Mouse (Mus musculus) myocyte (in vitro differentiated cells): ENCODE data around the gene Gm10282. TPM values are rescaled to one million over a fixed set of nuclear protein-coding genes. Genes with fewer than 3 reads are reported as not detected.

Experiments used
- H3K27me3 ChIP-seq: one replicate; pipeline ENCODE4 v1.6.1; 2011; ENCODE audit not compliant: control insufficient read depth, insufficient read depth, insufficient read length
- H3K36me3 ChIP-seq: one replicate; pipeline ENCODE4 v1.6.1; 2011; ENCODE audit not compliant: control insufficient read depth, insufficient read depth
- H3K4me2 ChIP-seq: one replicate; pipeline ENCODE4 v1.6.1; 2011; ENCODE audit warnings: low read depth, control low read depth
- H3K4me3 ChIP-seq: one replicate; pipeline ENCODE4 v1.5.1; 2011; ENCODE audit warnings: mild to moderate bottlenecking, control low read depth, moderate library complexity
- H3K79me2 ChIP-seq: one replicate; pipeline ENCODE4 v1.6.1; 2011; ENCODE audit not compliant: control insufficient read depth, insufficient read depth
- H3ac ChIP-seq: one replicate; pipeline ENCODE4 v1.6.1; 2011; ENCODE audit not compliant: control insufficient read depth, insufficient read length
- CEBPB ChIP-seq: IDR thresholded peaks from 2 replicates; pipeline ENCODE4 v1.6.1; 2011; ENCODE audit warnings: mild to moderate bottlenecking, moderate library complexity; ENCODE audit not compliant: poor library complexity, insufficient read depth, severe bottlenecking
- E2F4 ChIP-seq: IDR thresholded peaks from one replicate; pipeline ENCODE4 v1.6.1; 2011; ENCODE audit warnings: mild to moderate bottlenecking, control low read depth, moderate library complexity; ENCODE audit not compliant: insufficient read depth
- MAX ChIP-seq: IDR thresholded peaks from one replicate; pipeline ENCODE4 v1.6.1; 2011; ENCODE audit warnings: low read depth, mild to moderate bottlenecking, control low read depth
- MYOD1 ChIP-seq, 3 experiments: IDR thresholded peaks; one replicate each; pipeline ENCODE4 v1.6.1; 2011; ENCODE audit warnings: control low read depth in 2 of 3, low read depth in 2 of 3, mild to moderate bottlenecking in 2 of 3, moderate library complexity in 1 of 3; ENCODE audit not compliant: insufficient read length in 2 of 3, control insufficient read depth in 1 of 3
- MYOG ChIP-seq, 3 experiments: IDR thresholded peaks; one replicate each; pipeline ENCODE4 v1.6.1; 2011; ENCODE audit warnings: control low read depth in 2 of 3, low read depth in 2 of 3, mild to moderate bottlenecking in 2 of 3; ENCODE audit not compliant: insufficient read length in 2 of 3, control insufficient read depth in 1 of 3, insufficient read depth in 1 of 3
- POLR2A ChIP-seq: IDR thresholded peaks from one replicate; pipeline ENCODE4 v1.6.1; 2011; ENCODE audit warnings: low read depth, mild to moderate bottlenecking, control low read depth, moderate library complexity; ENCODE audit not compliant: insufficient read length
- POLR2AphosphoS2 ChIP-seq: IDR thresholded peaks from one replicate; pipeline ENCODE4 v1.6.1; 2011; ENCODE audit warnings: low read depth, control low read depth; ENCODE audit not compliant: insufficient read length
- REST ChIP-seq: IDR thresholded peaks from one replicate; pipeline ENCODE4 v1.6.1; 2011; ENCODE audit warnings: mild to moderate bottlenecking, control low read depth, moderate library complexity; ENCODE audit not compliant: insufficient read depth, insufficient read length
- SRF ChIP-seq: IDR thresholded peaks from one replicate; pipeline ENCODE4 v1.6.1; 2011; ENCODE audit warnings: low read depth; ENCODE audit not compliant: control insufficient read depth, insufficient read length
- TCF12 ChIP-seq: IDR thresholded peaks from one replicate; pipeline ENCODE4 v1.6.1; 2011; ENCODE audit warnings: mild to moderate bottlenecking, control low read depth; ENCODE audit not compliant: poor library complexity, insufficient read depth, severe bottlenecking
- TCF3 ChIP-seq: IDR thresholded peaks from one replicate; pipeline ENCODE4 v1.6.1; 2011; ENCODE audit warnings: low read depth, control low read depth; ENCODE audit not compliant: insufficient read length
- USF1 ChIP-seq: IDR thresholded peaks from one replicate; pipeline ENCODE4 v1.6.1; 2011; ENCODE audit warnings: low read depth, mild to moderate bottlenecking, control low read depth, moderate library complexity
- polyA plus RNA-seq: library from polyadenylated mRNA; unstranded; fragments of >200 nt; fragmentation: generic; extraction: Trizol; gene quantifications from one replicate; pipeline ENCODE4 v1.2.1, GENCODE M21; 2012; ENCODE audit warnings: missing spikeins

Gene Gm10282
- polyA plus RNA-seq, 1 experiment, result 63.4 TPM

DNA sequence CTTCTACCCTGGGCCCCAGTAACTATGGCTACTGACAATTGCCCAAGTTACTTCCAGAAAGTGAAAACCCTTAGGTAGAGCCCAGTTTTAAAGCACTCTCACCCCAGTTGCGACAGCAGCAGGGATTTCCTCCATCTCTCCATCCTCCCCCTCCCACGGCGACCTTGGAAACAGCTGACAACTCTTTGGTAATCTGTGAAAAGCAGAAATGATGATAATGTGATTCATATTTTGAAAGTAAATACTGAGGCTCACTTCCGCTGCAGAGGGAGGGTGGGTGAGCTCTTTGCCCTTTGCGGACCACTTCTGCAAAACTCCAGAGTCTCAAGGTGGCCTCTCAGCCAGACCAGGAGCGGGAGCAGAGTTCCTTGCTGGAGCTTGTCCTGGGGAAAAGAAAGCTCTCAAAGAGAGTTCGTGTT is 17.4 kb upstream of the Gm10282 start:
- Histone ChIP-seq H3K36me3 (no peaks in the 10 kb centered on the region), H3K79me2 (peaks cover 10% of the 10 kb centered on the region), H3ac (no peak overlapping the region), H3K4me3 (no peak overlapping the region), H3K4me2 (peak overlapping the region; percentile 9), H3K27me3 (no peaks in the 10 kb centered on the region)
- no peak for TF ChIP-seq USF1

DNA sequence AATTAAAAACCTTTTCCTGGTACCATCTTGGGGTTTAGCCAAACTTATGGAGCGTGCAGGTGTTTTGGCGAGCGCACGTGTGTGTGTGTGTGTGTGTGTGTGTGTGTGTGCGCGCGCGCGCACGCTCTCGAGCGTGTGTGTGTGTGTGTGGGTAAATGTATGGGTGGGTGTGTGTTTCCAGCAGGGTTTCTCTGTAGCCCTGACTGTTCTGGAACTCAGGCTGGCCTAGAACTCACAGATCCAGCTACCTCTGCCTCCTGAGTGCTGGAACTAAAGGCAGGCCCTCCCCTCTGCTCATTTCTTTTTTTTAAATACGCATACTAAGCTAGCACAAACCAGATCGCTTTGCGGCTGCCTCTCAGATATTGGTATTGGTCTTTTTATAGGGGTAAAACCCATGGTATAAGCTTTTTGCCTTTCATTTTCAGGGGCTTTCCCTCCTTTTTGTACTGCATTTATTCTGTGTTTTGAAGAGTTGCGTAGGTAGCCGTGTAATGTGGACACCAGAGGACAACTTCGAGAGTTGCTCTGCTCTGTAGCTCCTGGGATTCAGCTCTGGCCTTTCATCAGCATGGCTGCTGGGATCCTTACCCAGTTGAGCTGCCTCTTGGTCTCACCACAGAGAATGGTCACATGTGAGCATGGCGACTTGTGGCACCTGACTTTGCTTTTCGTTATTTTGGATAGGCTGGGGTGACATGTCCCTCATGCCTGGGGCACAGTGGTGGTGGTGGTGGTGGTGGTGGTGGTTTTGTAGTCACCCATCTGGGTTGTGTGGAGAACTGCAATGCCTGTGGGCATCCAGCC is 16.8 kb upstream of the Gm10282 start:
- Histone ChIP-seq H3K36me3 (no peaks in the 10 kb centered on the region), H3ac (no peak overlapping the region), H3K27me3 (no peaks in the 10 kb centered on the region), H3K79me2 (peaks cover 10% of the 10 kb centered on the region), H3K4me3 (no peak overlapping the region), H3K4me2 (peak overlapping the region; percentile 75)
- no peak for TF ChIP-seq E2F4

DNA sequence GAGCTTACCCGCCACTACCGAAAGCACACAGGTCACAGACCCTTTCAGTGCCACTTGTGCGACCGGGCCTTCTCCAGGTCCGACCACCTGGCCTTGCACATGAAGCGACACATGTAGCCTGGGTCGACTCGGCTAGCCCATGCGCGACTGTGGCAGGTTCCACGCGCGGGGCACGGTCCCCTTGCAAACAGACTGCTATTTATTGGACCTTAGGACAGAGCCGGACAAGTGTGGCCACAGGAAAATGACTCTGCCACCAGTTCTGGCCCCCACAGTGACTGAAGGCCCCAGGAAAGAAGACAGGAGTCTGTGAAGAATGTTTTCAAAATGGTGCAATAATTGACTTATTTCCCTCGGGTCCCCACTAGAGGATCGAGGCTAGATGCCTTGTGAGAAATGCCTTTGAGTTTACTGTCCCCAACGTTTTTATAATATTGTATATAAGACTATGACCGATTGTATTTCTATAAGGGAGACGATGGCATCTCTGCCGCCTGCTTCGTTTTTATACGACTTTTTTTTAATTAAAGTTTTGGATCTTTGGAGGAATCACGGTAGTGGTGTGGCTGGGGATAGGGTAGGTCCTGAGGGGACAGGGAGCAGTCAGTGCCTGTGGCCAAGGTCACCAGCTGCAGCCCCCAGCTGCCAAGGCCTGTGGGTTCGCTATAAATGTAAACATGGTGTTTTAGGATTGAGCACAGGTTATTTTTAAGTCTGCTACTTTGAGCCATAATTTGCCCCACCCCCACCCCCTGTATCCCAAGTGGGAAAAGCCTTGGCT is 15.9 kb upstream of the Gm10282 start:
- TF ChIP-seq MYOG (IDR thresholded peaks at IDR 0.05; ENCODE audit: control insufficient read depth in 1 of 3, insufficient read depth in 1 of 3, insufficient read length in 2 of 3, low read depth in 2 of 3) (peak; percentile 50 to 70 (median 69)), E2F4 (no peak), POLR2AphosphoS2 (peak; percentile 18), TCF12 (peak; percentile 49), MYOD1 (IDR thresholded peaks at IDR 0.05; ENCODE audit: control insufficient read depth in 1 of 3, insufficient read length in 2 of 3, low read depth in 2 of 3) (peak in 2 of 3 experiments; percentile 34 to 79)
- H3K79me2 ChIP-seq, result peaks cover 10% of the 10 kb centered on the region
- no peaks in the 10 kb centered on the region for H3K27me3 ChIP-seq
- no peaks in the 10 kb centered on the region for H3K36me3 ChIP-seq
- peak overlapping the region; percentile 75 for H3K4me2 ChIP-seq
- no peak overlapping the region for H3ac ChIP-seq
- peak overlapping the region; percentile 47 for H3K4me3 ChIP-seq

DNA sequence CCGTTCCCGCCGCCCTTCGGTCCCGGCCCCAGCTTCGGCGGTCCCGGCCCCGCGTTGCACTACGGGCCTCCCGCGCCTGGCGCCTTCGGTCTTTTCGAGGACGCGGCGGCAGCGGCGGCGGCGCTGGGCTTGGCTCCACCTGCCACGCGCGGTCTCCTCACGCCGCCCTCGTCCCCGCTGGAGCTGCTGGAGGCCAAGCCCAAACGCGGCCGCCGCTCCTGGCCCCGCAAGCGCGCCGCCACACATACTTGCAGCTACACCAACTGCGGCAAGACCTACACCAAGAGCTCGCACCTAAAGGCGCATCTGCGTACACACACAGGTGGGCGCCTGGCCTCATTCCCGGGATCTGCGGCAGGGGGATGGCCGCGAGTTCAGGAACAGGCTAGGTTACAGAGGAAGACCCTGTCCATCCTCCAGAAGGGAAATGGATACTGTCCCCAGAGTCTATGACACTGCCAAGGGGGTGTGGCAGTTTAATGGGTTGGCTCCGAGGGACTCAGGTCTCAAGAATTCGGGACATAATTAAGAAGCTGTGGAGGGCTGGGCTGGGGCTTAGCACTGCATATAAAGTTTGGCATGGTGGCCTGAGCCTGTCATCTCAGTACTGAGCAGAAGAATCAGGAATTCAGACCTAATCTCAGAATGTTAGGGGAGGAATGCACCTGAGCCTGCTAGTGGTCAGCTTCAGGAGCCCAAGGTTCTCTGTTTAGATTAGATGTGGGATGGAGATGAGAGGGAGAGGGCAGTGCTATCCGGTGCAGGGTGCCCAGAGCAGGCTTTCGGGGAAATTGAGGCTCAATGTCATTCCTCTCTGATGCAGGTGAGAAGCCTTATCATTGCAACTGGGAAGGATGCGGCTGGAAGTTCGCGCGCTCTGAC is 15.1 kb upstream of the Gm10282 start:
- no peaks in the 10 kb centered on the region for H3K27me3 ChIP-seq
- no peaks in the 10 kb centered on the region for H3K36me3 ChIP-seq
- H3K4me2 ChIP-seq, result peak overlapping the region; percentile 75
- peak in 1 of 3 experiments; percentile 11 for TF ChIP-seq MYOD1 (IDR thresholded peaks at IDR 0.05; ENCODE audit: control insufficient read depth in 1 of 3, insufficient read length in 2 of 3, low read depth in 2 of 3)
- peak in 1 of 3 experiments; percentile 20 for TF ChIP-seq MYOG (IDR thresholded peaks at IDR 0.05; ENCODE audit: control insufficient read depth in 1 of 3, insufficient read depth in 1 of 3, insufficient read length in 2 of 3, low read depth in 2 of 3)
- no peak for TF ChIP-seq E2F4
- H3ac ChIP-seq, result peak overlapping the region; percentile 51
- peak overlapping the region; percentile 47 for H3K4me3 ChIP-seq
- H3K79me2 ChIP-seq, result peaks cover 10% of the 10 kb centered on the region

DNA sequence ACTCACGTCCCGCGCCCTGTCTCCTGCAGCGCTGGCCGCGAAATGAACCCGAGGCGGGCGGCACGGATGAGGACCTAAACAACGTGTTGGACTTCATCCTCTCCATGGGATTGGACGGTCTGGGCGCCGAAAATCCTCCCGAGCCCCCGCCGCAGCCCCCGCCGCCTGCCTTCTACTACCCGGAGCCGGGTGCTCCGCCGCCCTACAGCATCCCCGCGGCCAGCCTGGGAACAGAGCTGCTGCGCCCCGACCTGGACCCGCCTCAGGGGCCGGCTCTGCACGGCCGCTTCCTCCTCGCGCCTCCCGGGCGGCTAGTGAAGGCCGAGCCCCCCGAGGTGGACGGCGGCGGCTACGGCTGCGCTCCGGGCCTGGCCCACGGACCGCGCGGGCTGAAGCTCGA is 14.3 kb upstream of the Gm10282 start:
- Histone ChIP-seq H3ac (peak overlapping the region; percentile 51), H3K79me2 (peaks cover 10% of the 10 kb centered on the region), H3K4me3 (peak overlapping the region; percentile 47), H3K27me3 (no peaks in the 10 kb centered on the region), H3K36me3 (no peaks in the 10 kb centered on the region), H3K4me2 (peak overlapping the region; percentile 75)
- TF ChIP-seq USF1, result no peak
- no peak for TF ChIP-seq REST
- TF ChIP-seq CEBPB, result no peak
- TF ChIP-seq POLR2AphosphoS2, result no peak
- TF ChIP-seq MYOD1 (IDR thresholded peaks at IDR 0.05; ENCODE audit: control insufficient read depth in 1 of 3, insufficient read length in 2 of 3, low read depth in 2 of 3), result no peak
- TF ChIP-seq TCF3, result no peak
- no peak for TF ChIP-seq MYOG (IDR thresholded peaks at IDR 0.05; ENCODE audit: control insufficient read depth in 1 of 3, insufficient read depth in 1 of 3, insufficient read length in 2 of 3, low read depth in 2 of 3)
- no peak for TF ChIP-seq SRF
- TF ChIP-seq TCF12, result no peak
- no peak for TF ChIP-seq MAX
- no peak for TF ChIP-seq POLR2A
- no peak for TF ChIP-seq E2F4
